Mouse (Mus musculus) testis, adult 2 months (tissue): ENCODE measurements around the gene Fuk. TPM values are rescaled to one million over a fixed set of nuclear protein-coding genes. Genes with fewer than 3 reads are reported as not detected.

Experiments used
- H3K27ac ChIP-seq: fragments of 200-500 bp; 2 replicates; pipeline ENCODE4 v1.5.1; 2012; ENCODE audit warnings: low read depth, low read length; ENCODE audit not compliant: control insufficient read depth, insufficient read depth
- H3K27me3 ChIP-seq: fragments of 200-500 bp; 2 replicates; pipeline ENCODE4 v1.6.1; 2012; ENCODE audit warnings: mild to moderate bottlenecking, low read length, moderate library complexity; ENCODE audit not compliant: control insufficient read depth, insufficient read depth
- H3K36me3 ChIP-seq: fragments of 200-500 bp; 2 replicates; pipeline ENCODE4 v1.6.1; 2012; ENCODE audit warnings: mild to moderate bottlenecking, low read length; ENCODE audit not compliant: control insufficient read depth, insufficient read depth
- H3K4me1 ChIP-seq: fragments of 200-500 bp; 2 replicates; pipeline ENCODE4 v1.6.1; 2012; ENCODE audit warnings: low read length; ENCODE audit not compliant: control insufficient read depth, insufficient read depth
- H3K4me3 ChIP-seq: fragments of 200-500 bp; 2 replicates; pipeline ENCODE4 v1.5.1; 2012; ENCODE audit warnings: low read depth, mild to moderate bottlenecking, low read length, moderate library complexity, mixed read lengths; ENCODE audit not compliant: control insufficient read depth
- CTCF ChIP-seq: fragments of 200-500 bp; IDR thresholded peaks from 2 replicates; pipeline ENCODE4 v1.5.1; 2012; ENCODE audit warnings: low read depth, mild to moderate bottlenecking, inconsistent platforms, low read length, moderate library complexity; ENCODE audit not compliant: control insufficient read depth, insufficient read depth, insufficient replicate concordance
- POLR2A ChIP-seq: fragments of 200-500 bp; IDR thresholded peaks from 2 replicates; pipeline ENCODE4 v1.6.1; 2012; ENCODE audit warnings: low read depth, mild to moderate bottlenecking, inconsistent platforms, low read length, moderate library complexity; ENCODE audit not compliant: control insufficient read depth
- polyA plus RNA-seq: library from polyadenylated mRNA; depleted of rRNA; stranded (reverse); fragments of >200 nt; gene quantifications from 2 replicates; pipeline ENCODE4 v1.2.3, GENCODE M21; 2012

Fuk gene
- polyA plus RNA-seq, 1 experiment: 7.5 TPM

DNA sequence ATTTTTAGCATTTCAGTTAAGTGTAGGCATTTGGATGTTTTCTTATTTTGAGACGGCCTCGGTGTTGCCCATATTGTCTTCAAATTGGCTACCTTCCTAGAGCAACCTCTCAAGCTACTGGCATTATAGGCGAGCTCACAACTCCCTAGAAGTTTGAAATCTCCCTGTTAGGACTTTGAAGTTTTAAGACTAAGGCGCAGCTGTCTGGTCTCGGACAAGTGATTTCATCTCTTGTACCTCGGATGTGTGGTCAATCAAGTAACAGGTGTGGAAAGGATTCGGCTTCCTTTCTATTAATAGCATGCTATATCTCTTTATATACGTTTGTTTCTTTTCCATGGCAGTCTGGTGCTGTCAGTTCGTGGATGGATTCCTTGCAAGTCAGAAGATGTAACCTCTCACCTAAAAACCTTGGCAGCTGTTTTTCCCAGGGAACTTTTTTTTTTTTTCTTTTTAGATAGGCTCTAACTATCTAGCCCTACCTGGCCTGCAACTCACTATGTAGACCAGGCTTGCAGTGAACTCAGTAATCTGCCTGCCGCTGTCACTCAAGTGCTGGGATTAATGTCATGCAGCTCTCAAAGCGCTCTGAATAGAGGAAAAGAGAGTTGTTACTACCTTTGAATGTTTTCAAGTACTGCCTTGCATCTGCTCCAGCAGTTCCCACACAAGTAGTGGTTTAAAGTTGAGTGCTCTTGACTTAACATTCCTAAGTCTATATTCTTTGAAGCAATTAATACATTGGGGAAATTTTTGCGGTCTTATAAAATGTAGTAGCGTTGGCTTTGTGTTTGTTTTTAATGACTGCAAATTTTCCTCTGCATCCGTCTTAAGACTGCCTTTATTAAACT is 54.4 kb downstream of the Fuk start:
- H3K4me3 ChIP-seq: peak overlapping the region; percentile 35; the same call in 1 of the 2 replicates
- no peak for TF ChIP-seq POLR2A
- TF ChIP-seq CTCF: no peak
- H3K4me1 ChIP-seq: no peaks in the 10 kb centered on the region; the same call in 1 of the 2 replicates
- no peak overlapping the region for H3K27ac ChIP-seq
- H3K27me3 ChIP-seq: no peaks in the 10 kb centered on the region
- peaks cover 7% of the 10 kb centered on the region for H3K36me3 ChIP-seq

DNA sequence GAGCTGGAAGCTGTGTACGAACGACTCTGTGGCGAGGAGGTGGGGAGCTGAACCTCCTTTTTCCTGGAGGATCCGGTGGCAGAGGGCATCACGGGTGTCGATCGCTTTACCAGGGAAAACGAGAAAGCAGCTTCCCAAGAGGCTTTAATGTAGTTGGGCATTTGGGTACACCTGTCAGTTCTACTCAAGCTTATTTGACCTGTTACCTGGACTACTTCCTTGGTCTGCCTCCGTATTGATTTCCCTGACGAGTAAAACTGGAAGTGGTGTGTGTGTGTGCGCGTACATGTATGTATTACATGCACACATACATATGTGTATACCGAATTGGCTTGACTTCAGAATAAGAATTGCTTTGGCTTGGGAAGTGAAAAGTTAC is 55.1 kb downstream of the Fuk start:
- H3K27me3 ChIP-seq: no peaks in the 10 kb centered on the region
- TF ChIP-seq POLR2A: no peak
- no peak for TF ChIP-seq CTCF
- no peaks in the 10 kb centered on the region; the same call in 1 of the 2 replicates for H3K4me1 ChIP-seq
- H3K4me3 ChIP-seq: peak overlapping the region; percentile 97
- peak overlapping the region; percentile 92 for H3K27ac ChIP-seq
- peaks cover 8% of the 10 kb centered on the region for H3K36me3 ChIP-seq

DNA sequence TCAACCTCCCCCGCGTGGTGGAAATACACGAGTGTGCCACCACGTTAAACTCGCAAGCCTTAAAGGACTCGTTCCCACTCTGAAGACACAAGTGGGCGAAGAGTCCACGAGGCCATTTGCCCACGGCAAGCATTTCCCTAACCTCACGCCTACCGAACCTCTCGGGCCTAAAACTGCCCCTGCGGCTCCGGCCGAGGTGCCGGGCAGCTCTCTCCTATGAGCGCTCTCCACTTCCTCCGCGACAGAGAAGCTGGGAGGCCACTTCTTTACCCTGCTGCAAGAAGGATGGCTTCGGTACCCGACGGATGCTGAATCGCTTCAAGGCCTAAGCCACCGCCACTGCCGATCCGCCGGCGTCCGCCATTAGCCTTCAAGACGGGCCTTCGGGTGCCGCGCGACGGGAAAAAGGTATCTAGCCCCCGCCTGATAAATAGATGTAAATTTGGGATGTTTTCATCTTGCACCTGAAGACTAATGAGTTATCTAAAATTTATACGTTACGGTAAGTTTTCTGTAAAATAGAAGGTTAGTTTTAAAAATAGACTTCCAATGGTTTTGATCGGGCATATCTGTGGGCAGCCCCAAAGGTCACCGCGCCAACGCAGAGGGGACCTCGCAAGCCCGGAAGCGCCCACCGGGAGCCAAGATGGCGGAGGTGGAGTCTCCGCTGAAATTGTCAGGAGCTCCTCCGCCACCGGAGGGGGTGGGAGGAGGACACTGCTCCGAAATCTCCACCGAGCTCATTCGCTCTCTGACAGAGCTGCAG is 55.7 kb downstream of the Fuk start, which contains the start of the genes Cog4 and Sf3b3:
Gene Cog4, plus strand, starts transcription at position 196 of the 766 bp plus-strand sequence.
Gene Sf3b3, minus strand, starts transcription at position 383 of the 766 bp plus-strand sequence.
- Histone ChIP-seq H3K27me3 (no peaks in the 10 kb centered on the region), H3K36me3 (peaks cover 9% of the 10 kb centered on the region), H3K27ac (peak within 1 kb of the TSS; percentile 92), H3K4me1 (no peaks in the 10 kb centered on the region; the same call in 1 of the 2 replicates), H3K4me3 (peak within 1 kb of the TSS; percentile 97)
- TF ChIP-seq CTCF (no peak), POLR2A (peak; percentile 80)

DNA sequence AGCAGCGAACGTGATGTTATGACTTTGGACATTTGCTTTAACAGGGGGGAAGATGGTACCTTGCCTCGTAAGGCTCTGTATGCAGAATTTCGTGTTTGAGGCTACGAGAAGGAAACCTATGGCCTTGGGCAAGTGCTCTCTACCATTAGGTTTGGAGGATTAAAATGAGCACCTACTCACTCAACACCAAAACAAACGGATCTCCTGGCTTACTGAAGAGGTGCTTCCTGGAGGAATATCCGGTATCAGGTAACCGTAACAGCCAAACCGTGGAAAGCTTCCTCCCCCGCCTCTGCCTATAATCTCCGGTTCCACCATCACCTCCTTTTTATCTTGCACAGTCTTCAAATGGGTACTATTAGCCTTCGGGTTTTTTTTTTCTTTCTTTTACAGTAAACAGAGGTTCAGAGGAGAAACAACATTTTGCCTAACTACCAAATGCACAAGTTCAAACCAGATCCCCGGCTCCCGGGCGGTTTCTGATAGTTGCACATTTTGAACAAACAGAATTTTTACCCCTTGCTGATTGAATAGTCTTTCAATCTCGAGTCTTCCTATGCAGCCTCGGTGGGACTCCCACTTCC is 56.4 kb downstream of the Fuk start:
- H3K27me3 ChIP-seq: no peaks in the 10 kb centered on the region
- peaks cover 7% of the 10 kb centered on the region for H3K36me3 ChIP-seq
- H3K4me3 ChIP-seq: peak overlapping the region; percentile 97
- H3K27ac ChIP-seq: peak overlapping the region; percentile 92
- no peaks in the 10 kb centered on the region; the same call in 1 of the 2 replicates for H3K4me1 ChIP-seq
- TF ChIP-seq CTCF: no peak
- TF ChIP-seq POLR2A: no peak

DNA sequence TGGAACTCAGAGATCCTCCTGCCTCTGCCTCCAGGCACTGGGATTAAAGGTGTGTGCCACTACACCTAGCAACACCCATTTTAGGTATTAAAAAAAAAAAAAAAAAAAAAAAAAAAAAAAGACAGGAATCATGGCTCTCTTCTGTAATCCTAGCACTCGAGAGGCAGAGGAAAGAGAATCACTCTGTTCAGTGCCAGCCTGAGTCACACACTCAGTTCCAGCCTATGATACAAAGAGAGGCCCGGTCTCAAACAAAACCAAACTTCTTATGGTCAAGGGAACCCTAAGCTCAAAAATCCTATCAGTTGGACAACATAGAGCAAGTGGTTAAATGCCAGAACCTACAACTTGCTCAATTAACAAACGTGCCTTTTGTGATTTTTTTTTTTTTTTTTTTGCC is 57.3 kb downstream of the Fuk start:
- Histone ChIP-seq H3K4me3 (no peak overlapping the region), H3K27me3 (no peaks in the 10 kb centered on the region), H3K27ac (no peak overlapping the region), H3K4me1 (no peaks in the 10 kb centered on the region; the same call in 1 of the 2 replicates), H3K36me3 (peaks cover 6% of the 10 kb centered on the region)
- no peak for TF ChIP-seq CTCF
- TF ChIP-seq POLR2A: no peak

DNA sequence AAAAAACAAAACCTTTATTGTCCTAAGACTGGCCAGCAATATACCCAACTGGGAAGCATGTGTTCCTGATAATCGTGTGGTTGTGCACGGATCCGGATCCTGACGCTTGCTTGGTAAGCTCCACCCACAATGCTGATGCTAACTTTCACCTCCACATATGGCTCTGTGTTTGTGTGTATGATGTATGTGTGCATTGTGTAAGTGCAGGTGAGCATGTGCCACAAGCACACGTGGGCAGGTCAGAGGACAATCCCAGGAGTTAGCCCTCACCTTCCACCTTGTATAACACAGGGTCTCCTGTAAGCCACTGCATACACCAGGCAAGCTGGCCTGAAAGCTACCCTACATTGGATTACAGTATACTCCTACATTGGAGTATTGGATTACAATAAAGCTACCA is 59.1 kb downstream of the Fuk start:
- Histone ChIP-seq H3K27me3 (no peaks in the 10 kb centered on the region), H3K4me3 (no peak overlapping the region), H3K36me3 (peaks cover 6% of the 10 kb centered on the region)

More for the DNA sequence above, 59.1 kb downstream of the Fuk start:
- TF ChIP-seq CTCF: no peak
- TF ChIP-seq POLR2A: no peak
- H3K27ac ChIP-seq: no peak overlapping the region
- no peaks in the 10 kb centered on the region; the same call in 1 of the 2 replicates for H3K4me1 ChIP-seq
